Mouse (Mus musculus): ENCODE results near the gene Olfr618. TPM values are rescaled to one million over a fixed set of nuclear protein-coding genes. Genes with fewer than 3 reads are reported as not detected.

Olfr618 gene
- total RNA-seq (2023), result not detected

DNA sequence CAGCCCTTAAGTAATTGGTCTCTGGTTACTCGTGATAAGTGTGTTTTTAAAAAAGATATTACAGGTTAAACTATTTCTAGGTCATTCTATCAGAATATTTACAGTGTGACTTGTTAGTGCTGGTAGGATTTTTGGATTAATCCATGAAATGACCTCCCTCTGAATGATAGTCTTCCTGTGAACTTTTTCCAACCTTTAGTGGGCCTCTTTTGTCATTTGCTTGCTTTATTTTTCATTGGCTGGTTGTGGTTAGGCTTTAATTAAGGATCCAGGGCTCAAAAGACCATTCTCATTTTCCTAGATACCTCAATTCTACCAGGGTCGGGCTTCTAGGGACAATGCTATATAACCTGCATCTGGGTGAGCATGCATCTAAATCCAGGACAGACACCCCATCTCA is at the start of gene Olfr618:
Olfr618 (plus strand) TSS at position 301 of the 400 bp plus-strand sequence.

DNA sequence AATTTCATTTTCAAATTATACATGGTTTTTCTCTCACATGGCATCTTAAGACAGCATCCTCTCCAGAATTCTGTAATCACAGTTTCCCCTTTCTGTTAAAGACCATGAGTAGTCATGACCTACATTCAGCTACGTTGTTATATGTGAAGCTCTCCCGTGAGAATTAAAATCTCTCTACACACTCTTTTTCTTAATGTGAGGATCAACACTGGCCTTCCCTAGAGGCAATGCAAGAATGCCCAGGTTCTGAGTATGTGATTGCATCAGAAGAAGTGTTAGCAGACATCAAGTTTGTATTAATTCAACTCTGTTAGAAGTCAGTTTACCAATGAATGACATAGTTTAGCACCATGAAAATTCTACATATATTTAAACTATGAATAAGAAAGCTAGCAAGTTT is 47.3 kb upstream of the Olfr618 start, which contains the start of gene Olfr612:
Olfr612 (minus strand) TSS at position 101 of the 400 bp plus-strand sequence.

DNA sequence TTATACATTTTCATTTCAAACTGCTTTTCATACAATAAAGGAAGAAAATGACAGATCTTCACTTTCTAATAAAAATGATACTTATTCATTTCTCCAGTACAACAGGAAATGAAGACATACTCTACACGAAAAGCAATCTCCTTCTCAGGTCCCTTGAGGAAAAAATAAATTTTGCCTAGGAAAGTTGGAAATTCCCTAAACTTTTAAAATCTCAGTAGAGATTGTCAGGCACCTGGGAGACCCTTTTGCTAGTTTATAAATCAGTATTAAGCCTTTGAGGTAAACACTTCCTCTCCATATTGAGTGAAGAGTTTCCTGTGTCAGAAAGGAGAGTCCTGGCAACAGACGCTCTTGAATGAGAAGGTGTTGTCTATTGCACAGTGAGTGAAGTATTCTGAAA is 42.1 kb upstream of the Olfr618 start, which contains the start of gene Olfr613:
Olfr613 (plus strand) TSS at position 301 of the 400 bp plus-strand sequence.

DNA sequence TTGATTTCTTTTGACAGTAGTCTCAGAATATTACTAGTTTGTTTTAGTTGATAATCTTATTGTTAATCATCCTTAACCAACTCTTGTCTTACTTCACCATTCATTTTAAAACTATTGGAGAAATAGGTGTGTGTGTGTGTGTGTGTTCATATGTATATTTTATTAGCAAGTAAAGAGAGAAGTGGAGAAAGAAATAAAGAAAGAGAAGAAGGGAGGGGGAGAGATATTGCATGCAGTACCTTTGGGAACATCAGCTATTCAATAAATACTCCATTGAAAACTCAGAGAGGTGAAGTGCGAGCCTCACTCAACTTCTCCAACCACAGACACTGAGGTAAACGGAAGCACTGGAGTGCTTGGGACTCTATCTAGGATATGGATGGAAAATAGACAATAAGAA is 34.1 kb upstream of the Olfr618 start, which contains the start of gene Olfr615:
Olfr615 (plus strand) TSS at position 301 of the 400 bp plus-strand sequence.

DNA sequence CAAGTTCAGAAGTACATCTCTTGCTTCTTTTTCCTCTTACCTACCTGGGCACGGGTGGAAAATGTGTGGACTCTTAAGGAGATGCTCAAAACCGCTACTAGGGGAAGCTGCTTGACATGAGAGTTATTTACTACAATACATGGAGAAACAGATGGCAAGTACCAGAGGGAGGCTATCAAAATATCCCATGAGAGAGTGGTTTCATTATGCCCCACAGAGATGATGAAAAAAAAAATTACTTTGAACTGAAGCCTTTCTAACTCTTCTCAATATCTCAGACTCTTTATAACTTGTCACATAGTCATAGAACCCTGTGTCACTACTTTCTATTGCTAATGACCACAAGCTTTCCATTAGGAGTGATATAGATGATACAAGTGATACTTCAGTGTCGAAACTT is 20.9 kb upstream of the Olfr618 start, which contains the start of gene Olfr616:
Olfr616 (minus strand) TSS at position 101 of the 400 bp plus-strand sequence.

DNA sequence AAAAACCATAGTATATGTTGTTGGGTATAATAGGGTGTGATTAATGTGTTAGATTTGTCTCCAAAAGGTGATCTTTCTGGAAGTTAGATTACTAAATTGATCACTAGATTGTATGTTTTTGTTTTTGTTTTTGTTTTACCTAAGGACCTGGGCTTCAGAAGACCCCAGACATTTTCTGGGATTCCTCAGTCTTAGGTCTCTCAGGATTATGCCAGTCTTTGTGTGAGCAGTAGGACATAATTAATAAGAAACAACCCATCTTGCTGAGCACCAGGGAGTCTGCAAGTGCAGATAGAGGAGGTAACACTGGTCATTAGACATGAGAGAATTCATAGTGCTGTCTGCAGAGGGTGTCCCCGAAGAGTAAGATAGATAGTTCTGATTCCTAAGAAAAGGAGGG is 17.1 kb upstream of the Olfr618 start, which contains the start of gene Olfr617:
Olfr617 (plus strand) TSS at position 301 of the 400 bp plus-strand sequence.

DNA sequence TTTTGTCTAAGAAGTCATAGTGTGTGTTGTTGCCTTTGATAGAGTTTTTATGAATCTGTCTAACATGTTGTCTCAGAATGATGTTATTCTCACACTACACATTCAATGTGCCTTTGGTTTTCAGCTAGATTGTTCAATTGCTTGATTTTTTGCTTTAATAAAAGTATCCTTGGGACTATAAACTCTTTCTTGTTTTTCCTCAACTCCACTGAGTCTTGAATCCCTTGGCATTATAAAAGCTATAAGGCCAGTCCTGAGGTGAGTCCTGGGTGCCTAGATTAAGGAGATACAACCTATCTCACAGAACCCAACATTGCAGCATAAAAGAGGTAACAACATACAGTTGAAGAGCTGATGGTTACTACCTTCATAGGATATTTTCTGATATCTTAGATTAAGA is 10.4 kb downstream of the Olfr618 start, which contains the start of gene Olfr619:
Olfr619 (plus strand) TSS at position 301 of the 400 bp plus-strand sequence.

DNA sequence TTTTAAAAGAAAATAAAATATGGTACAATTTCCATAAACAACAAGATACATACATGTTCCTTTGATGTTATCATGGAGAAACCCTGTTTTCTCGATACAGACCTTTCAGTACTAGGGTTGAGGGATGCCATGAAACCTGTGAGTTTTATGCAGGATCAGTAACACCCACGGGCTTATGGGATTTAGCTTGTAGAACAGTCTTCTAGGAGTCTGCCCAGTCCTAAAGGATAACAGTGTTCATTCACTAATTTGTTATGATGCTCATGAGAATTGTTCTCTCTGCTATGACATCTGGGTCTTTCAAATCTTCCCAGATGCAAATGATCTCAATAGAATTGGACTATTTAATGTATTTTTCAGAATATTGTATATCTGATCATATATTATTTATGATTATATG is 22.5 kb downstream of the Olfr618 start, which contains the start of gene Olfr620:
Olfr620 (minus strand) TSS at position 101 of the 400 bp plus-strand sequence.

DNA sequence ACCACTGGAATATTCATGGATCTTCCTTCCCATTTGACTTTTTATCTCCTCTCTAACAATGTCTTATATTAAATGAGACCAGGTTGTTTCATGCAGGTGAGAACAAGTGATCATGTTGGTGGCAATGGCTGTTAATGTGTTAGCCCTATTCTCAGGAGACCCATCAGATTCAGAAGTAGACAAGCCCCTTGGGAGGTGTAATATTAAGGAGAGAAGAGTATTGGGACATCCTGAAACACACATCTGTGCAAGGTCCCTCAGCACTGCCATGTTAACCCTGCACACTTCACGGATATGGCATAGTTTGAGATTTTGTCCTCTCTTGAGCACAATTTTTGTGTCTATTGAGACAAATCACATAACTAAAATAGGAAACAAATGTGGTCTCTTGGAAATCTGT is 52.7 kb downstream of the Olfr618 start, which contains the start of gene Olfr622:
Olfr622 (minus strand) TSS at position 101 of the 400 bp plus-strand sequence.

Other genes starting within 250 kb of the Olfr618 start
- gene Olfr600, start 240.4 kb upstream of the Olfr618 start, total RNA-seq (2023), result not detected
- not detected for gene Olfr601, start 227.4 kb upstream of the Olfr618 start, total RNA-seq (2023)
- not detected for gene Olfr603, start 203.9 kb upstream of the Olfr618 start, total RNA-seq (2023)
- not detected for gene Usp17lc, start 175.0 kb upstream of the Olfr618 start, total RNA-seq (2023)
- not detected for gene Olfr605, start 144.7 kb upstream of the Olfr618 start, total RNA-seq (2023)
- not detected for gene Olfr606, start 141.1 kb upstream of the Olfr618 start, total RNA-seq (2023)
- not detected for gene Olfr607, start 126.0 kb upstream of the Olfr618 start, total RNA-seq (2023)
- not detected for gene Olfr608, start 120.2 kb upstream of the Olfr618 start, total RNA-seq (2023)
- gene Olfr609, start 92.0 kb upstream of the Olfr618 start, total RNA-seq (2023), result not detected
- not detected for gene Olfr610, start 78.0 kb upstream of the Olfr618 start, total RNA-seq (2023)
- not detected for gene Olfr611, start 69.3 kb upstream of the Olfr618 start, total RNA-seq (2023)
- gene Olfr612, start 47.4 kb upstream of the Olfr618 start, total RNA-seq (2023), result not detected
- not detected for gene Olfr613, start 42.0 kb upstream of the Olfr618 start, total RNA-seq (2023)
- not detected for gene Olfr615, start 34.0 kb upstream of the Olfr618 start, total RNA-seq (2023)
- not detected for gene Olfr616, start 21.0 kb upstream of the Olfr618 start, total RNA-seq (2023)
- gene Olfr617, start 17.0 kb upstream of the Olfr618 start, total RNA-seq (2023), result not detected
- not detected for gene Olfr619, start 10.5 kb downstream of the Olfr618 start, total RNA-seq (2023)
- not detected for gene Olfr620, start 22.4 kb downstream of the Olfr618 start, total RNA-seq (2023)
- gene Olfr622, start 52.6 kb downstream of the Olfr618 start, total RNA-seq (2023), result not detected
- not detected for gene Olfr623, start 73.6 kb downstream of the Olfr618 start, total RNA-seq (2023)
- under 1 TPM in 1 of 2 experiments, not detected in 1; 0.07 TPM for gene Olfr624, start 81.1 kb downstream of the Olfr618 start, total RNA-seq (2023)
- gene Olfr625-ps1, start 92.6 kb downstream of the Olfr618 start, total RNA-seq (2023), result not detected
- gene Olfr243, start 124.6 kb downstream of the Olfr618 start, total RNA-seq (2023), result not detected
- gene Olfr628, start 140.3 kb downstream of the Olfr618 start, total RNA-seq (2023), result not detected
- gene Olfr629, start 154.8 kb downstream of the Olfr618 start, total RNA-seq (2023), result not detected
- gene Olfr630, start 167.2 kb downstream of the Olfr618 start, total RNA-seq (2023), result not detected
- gene Olfr69, start 181.5 kb downstream of the Olfr618 start, total RNA-seq (2023), result not detected
- not detected for gene Olfr68, start 189.6 kb downstream of the Olfr618 start, total RNA-seq (2023)
- gene Olfr67, start 201.7 kb downstream of the Olfr618 start, total RNA-seq (2023), result not detected
- gene Hbb-bt, start 223.9 kb downstream of the Olfr618 start, total RNA-seq (2023), result 100 to 1,000 TPM; 136 to 209 TPM
- 1,000 to 10,000 TPM in 1 of 2 experiments, 100 to 1,000 TPM in 1; 881 to 1,070 TPM for gene Hbb-bs, start 238.0 kb downstream of the Olfr618 start, total RNA-seq (2023)